Mouse (Mus musculus): ENCODE results near the gene Swap70. TPM values are rescaled to one million over a fixed set of nuclear protein-coding genes. Genes with fewer than 3 reads are reported as not detected.
A peak's percentile ranks its signal among the peaks of the same experiment; 100 is the strongest.

Swap70 gene
- polyA plus RNA-seq, 1 experiment from 2014 or later = 40.6 TPM

- no peak overlapping the region for H3K4me3 ChIP-seq (ENCODE audit: low read length)
Measured at GRCm38 (mm10) chr7:110317412-110317811, 95.9 kb downstream of the Swap70 start.

GRCm38 (mm10) chr7:110318971-110319519 lies 97.5 kb downstream of the Swap70 start:
- Histone ChIP-seq H3K4me1 (replicated peaks; ENCODE audit: control insufficient read depth, insufficient read depth, low read length) (no peaks in the 10 kb centered on the region), H3K4me3 (ENCODE audit: low read length) (no peak overlapping the region), H3K36me3 (ENCODE audit: control insufficient read depth, insufficient read depth, low read length) (peaks cover 25% of the 10 kb centered on the region), H3K27me3 (ENCODE audit: control insufficient read depth, insufficient read depth, low read depth, low read length) (no peaks in the 10 kb centered on the region), H3K9ac (ENCODE audit: low read length) (no peak overlapping the region), H3K27ac (ENCODE audit: low read length) (no peak overlapping the region), H3K9me3 (ENCODE audit: control insufficient read depth, low read length) (no peaks in the 10 kb centered on the region; the same call in 1 of the 2 replicates), H3K4me2 (ENCODE audit: low read depth, low read length) (no peak overlapping the region)
- 50% methylated on average over 6 of the region's 6 CpGs for WGBS
- ATAC-seq (ENCODE audit: low read depth) = peak; percentile 38; the same call in 1 of the 2 replicates

More at GRCm38 (mm10) chr7:110317412-110317811, 95.9 kb downstream of the Swap70 start:
- Histone ChIP-seq H3K27ac (ENCODE audit: low read length) (no peak overlapping the region), H3K4me1 (replicated peaks; ENCODE audit: control insufficient read depth, insufficient read depth, low read length) (no peaks in the 10 kb centered on the region), H3K36me3 (ENCODE audit: control insufficient read depth, insufficient read depth, low read length) (peaks cover 29% of the 10 kb centered on the region), H3K27me3 (ENCODE audit: control insufficient read depth, insufficient read depth, low read depth, low read length) (no peaks in the 10 kb centered on the region), H3K4me2 (ENCODE audit: low read depth, low read length) (no peak overlapping the region), H3K9ac (ENCODE audit: low read length) (no peak overlapping the region), H3K9me3 (ENCODE audit: control insufficient read depth, low read length) (no peaks in the 10 kb centered on the region; the same call in 1 of the 2 replicates)
- no peak for ATAC-seq (ENCODE audit: low read depth)
- 91% methylated on average over 4 of the region's 4 CpGs for WGBS

- Histone ChIP-seq H3K9me3 (ENCODE audit: control insufficient read depth, low read length) (no peaks in the 10 kb centered on the region; the same call in 1 of the 2 replicates), H3K9ac (ENCODE audit: low read length) (no peak overlapping the region), H3K36me3 (ENCODE audit: control insufficient read depth, insufficient read depth, low read length) (peaks cover 23% of the 10 kb centered on the region), H3K4me1 (replicated peaks; ENCODE audit: control insufficient read depth, insufficient read depth, low read length) (no peaks in the 10 kb centered on the region), H3K27ac (ENCODE audit: low read length) (no peak overlapping the region), H3K27me3 (ENCODE audit: control insufficient read depth, insufficient read depth, low read depth, low read length) (no peaks in the 10 kb centered on the region), H3K4me2 (ENCODE audit: low read depth, low read length) (no peak overlapping the region), H3K4me3 (ENCODE audit: low read length) (no peak overlapping the region)
- no peak for ATAC-seq (ENCODE audit: low read depth)
- WGBS = 74% methylated on average over 5 of the region's 5 CpGs
Measured at GRCm38 (mm10) chr7:110321106-110321505, 99.6 kb downstream of the Swap70 start.

GRCm38 (mm10) chr7:110324852-110325251 lies 103.3 kb downstream of the Swap70 start:
- Histone ChIP-seq H3K27ac (ENCODE audit: low read length) (no peak overlapping the region), H3K9me3 (ENCODE audit: control insufficient read depth, low read length) (no peaks in the 10 kb centered on the region), H3K4me3 (ENCODE audit: low read length) (no peak overlapping the region), H3K4me1 (replicated peaks; ENCODE audit: control insufficient read depth, insufficient read depth, low read length) (no peaks in the 10 kb centered on the region), H3K36me3 (ENCODE audit: control insufficient read depth, insufficient read depth, low read length) (peaks cover 33% of the 10 kb centered on the region), H3K4me2 (ENCODE audit: low read depth, low read length) (no peak overlapping the region), H3K27me3 (ENCODE audit: control insufficient read depth, insufficient read depth, low read depth, low read length) (no peaks in the 10 kb centered on the region), H3K9ac (ENCODE audit: low read length) (no peak overlapping the region)
- WGBS = 92% methylated on average over 1 of the region's 1 CpGs
- no peak for ATAC-seq (ENCODE audit: low read depth)

GRCm38 (mm10) chr7:110325381-110326110 lies 104.0 kb downstream of the Swap70 start:
- Histone ChIP-seq H3K27me3 (ENCODE audit: control insufficient read depth, insufficient read depth, low read depth, low read length) (no peaks in the 10 kb centered on the region), H3K4me2 (ENCODE audit: low read depth, low read length) (no peak overlapping the region), H3K9ac (ENCODE audit: low read length) (no peak overlapping the region), H3K9me3 (ENCODE audit: control insufficient read depth, low read length) (no peaks in the 10 kb centered on the region), H3K4me1 (replicated peaks; ENCODE audit: control insufficient read depth, insufficient read depth, low read length) (no peaks in the 10 kb centered on the region), H3K27ac (ENCODE audit: low read length) (no peak overlapping the region), H3K36me3 (ENCODE audit: control insufficient read depth, insufficient read depth, low read length) (peaks cover 29% of the 10 kb centered on the region), H3K4me3 (ENCODE audit: low read length) (no peak overlapping the region)
- no peak for ATAC-seq (ENCODE audit: low read depth)
- WGBS = 83% methylated on average over 5 of the region's 5 CpGs

Other genes with a start within 250 kb of the Swap70 start
- 65.2 and 65.4 TPM in 2 replicates for gene Tmem41b, start 234.8 kb upstream of the Swap70 start, polyA plus RNA-seq (2015; fragmentation: Nextera tagmentation; extraction: Ambion mirVana)
- gene Ipo7, start 203.4 kb upstream of the Swap70 start, polyA plus RNA-seq (2015; fragmentation: Nextera tagmentation; extraction: Ambion mirVana) = 40.4 and 45.8 TPM in 2 replicates
- 19.1 and 19.7 TPM in 2 replicates for gene Zfp143, start 160.5 kb upstream of the Swap70 start, polyA plus RNA-seq (2015; fragmentation: Nextera tagmentation; extraction: Ambion mirVana)
- 23.4 and 24.3 TPM in 2 replicates for gene Wee1, start 99.7 kb upstream of the Swap70 start, polyA plus RNA-seq (2015; fragmentation: Nextera tagmentation; extraction: Ambion mirVana)